Mouse (Mus musculus) CH12.LX (cell line): Measurements from ENCODE around the gene Gpat3. TPM values are rescaled to one million over a fixed set of nuclear protein-coding genes. Genes with fewer than 3 reads are reported as not detected.
A peak's percentile ranks its signal among the peaks of the same experiment; 100 is the strongest.

Source experiments
- DNase-seq: peaks from one replicate; pipeline ENCODE4 v3.0.0-alpha.2; 2013; ENCODE audit errors: extremely low read depth
- H3K27ac ChIP-seq: 2 replicates; pipeline ENCODE4 v1.5.1; 2012; ENCODE audit warnings: low read depth, mild to moderate bottlenecking, control low read depth, moderate library complexity; ENCODE audit not compliant: insufficient read depth
- H3K27me3 ChIP-seq: replicated peaks from 2 replicates; pipeline ENCODE3; 2012; ENCODE audit warnings: inconsistent platforms
- H3K36me3 ChIP-seq, 2 experiments: replicated peaks in 1 of 2; 2 replicates each; pipeline versions ENCODE3 to v1.6.1; 2012; ENCODE audit warnings: inconsistent platforms in 1 of 2, low read length in 1 of 2, mild to moderate bottlenecking in 1 of 2, mixed read lengths in 1 of 2, moderate library complexity in 1 of 2; ENCODE audit not compliant: control insufficient read depth in 1 of 2, insufficient read depth in 1 of 2
- H3K4me1 ChIP-seq, 2 experiments: 2 replicates each; pipeline ENCODE4 v1.6.1; 2012; ENCODE audit warnings: inconsistent platforms in 1 of 2, moderate library complexity in 1 of 2; ENCODE audit not compliant: insufficient read depth in 2 of 2, control insufficient read depth in 1 of 2
- H3K4me2 ChIP-seq: 2 replicates; pipeline ENCODE4 v1.6.1; 2012; ENCODE audit warnings: low read depth, mild to moderate bottlenecking, control low read depth; ENCODE audit not compliant: poor library complexity, insufficient read depth, severe bottlenecking
- H3K4me3 ChIP-seq, 3 experiments: fragments of 150-350 bp in 1 of 3; sonication (generic) in 1 of 3; replicated peaks in 1 of 3; 2 replicates each; pipeline versions ENCODE3 to v1.5.1; 2011 to 2012; ENCODE audit warnings: low read depth in 2 of 3, low read length in 2 of 3, mild to moderate bottlenecking in 2 of 3, moderate library complexity in 2 of 3, control low read depth in 1 of 3, improper control_type of control experiment in 1 of 3, inconsistent platforms in 1 of 3, mixed read lengths in 1 of 3; ENCODE audit not compliant: poor library complexity in 1 of 3
- H3K79me2 ChIP-seq: replicated peaks from 2 replicates; pipeline ENCODE4 v1.6.1; 2012; ENCODE audit warnings: mild to moderate bottlenecking, moderate library complexity; ENCODE audit not compliant: control insufficient read depth, poor library complexity, insufficient read depth, severe bottlenecking; ENCODE audit errors: extremely low read depth
- H3K9ac ChIP-seq: 2 replicates; pipeline ENCODE4 v1.6.1; 2012; ENCODE audit warnings: low read depth, mild to moderate bottlenecking, control low read depth, moderate library complexity; ENCODE audit not compliant: insufficient read depth
- H3K9me3 ChIP-seq: replicated peaks from 2 replicates; pipeline ENCODE3; 2012; ENCODE audit warnings: low read length, inconsistent platforms, mixed read lengths
- BHLHE40 ChIP-seq: IDR thresholded peaks from 2 replicates; pipeline ENCODE4 v1.6.1; 2011; ENCODE audit warnings: mild to moderate bottlenecking, low read depth, low read length, improper control_type of control experiment
- CHD2 ChIP-seq: IDR thresholded peaks from 2 replicates; pipeline ENCODE4 v1.6.1; 2011; ENCODE audit warnings: low read length, improper control_type of control experiment
- E2F4 ChIP-seq: IDR thresholded peaks from 2 replicates; pipeline ENCODE4 v1.6.1; 2011; ENCODE audit warnings: low read depth, low read length, improper control_type of control experiment; ENCODE audit not compliant: insufficient replicate concordance
- ELF1 ChIP-seq: IDR thresholded peaks from 2 replicates; pipeline ENCODE4 v1.6.1; 2014; ENCODE audit warnings: low read depth, mild to moderate bottlenecking, inconsistent platforms, low read length, improper control_type of control experiment
- EP300 ChIP-seq: IDR thresholded peaks from 2 replicates; pipeline ENCODE4 v1.6.1; 2011; ENCODE audit warnings: low read length, improper control_type of control experiment
- GABPA ChIP-seq: IDR thresholded peaks from 2 replicates; pipeline ENCODE4 v1.6.1; 2012; ENCODE audit warnings: low read depth, low read length, improper control_type of control experiment, inconsistent platforms; ENCODE audit not compliant: insufficient replicate concordance
- HCFC1 ChIP-seq: IDR thresholded peaks from 2 replicates; pipeline ENCODE4 v1.6.1; 2012; ENCODE audit warnings: low read depth, mild to moderate bottlenecking, inconsistent platforms, low read length, improper control_type of control experiment
- JUN ChIP-seq: IDR thresholded peaks from 2 replicates; pipeline ENCODE4 v1.6.1; 2011; ENCODE audit warnings: low read depth, mild to moderate bottlenecking, low read length, improper control_type of control experiment, moderate library complexity; ENCODE audit not compliant: insufficient read depth
- JUND ChIP-seq: conservative IDR thresholded peaks from 2 replicates; pipeline ENCODE4 v1.6.1; 2011; ENCODE audit warnings: low read depth, low read length, improper control_type of control experiment
- KAT2A ChIP-seq: IDR thresholded peaks from 2 replicates; pipeline ENCODE4 v1.6.1; 2012; ENCODE audit warnings: low read length, improper control_type of control experiment, inconsistent platforms; ENCODE audit not compliant: insufficient replicate concordance
- MAFK ChIP-seq: IDR thresholded peaks from 2 replicates; pipeline ENCODE4 v1.6.1; 2011; ENCODE audit warnings: low read length, improper control_type of control experiment; ENCODE audit not compliant: insufficient replicate concordance
- MAX ChIP-seq: IDR thresholded peaks from 2 replicates; pipeline ENCODE4 v1.6.1; 2011; ENCODE audit warnings: low read length, improper control_type of control experiment
- MAZ ChIP-seq: IDR thresholded peaks from 2 replicates; pipeline ENCODE4 v1.6.1; 2012; ENCODE audit warnings: low read depth, mild to moderate bottlenecking, inconsistent platforms, low read length, improper control_type of control experiment, moderate library complexity
- MEF2A ChIP-seq: IDR thresholded peaks from 2 replicates; pipeline ENCODE4 v1.6.1; 2014; ENCODE audit warnings: low read depth, mild to moderate bottlenecking, inconsistent platforms, low read length, improper control_type of control experiment, borderline replicate concordance
- MXI1 ChIP-seq: IDR thresholded peaks from 2 replicates; pipeline ENCODE4 v1.6.1; 2011; ENCODE audit warnings: mild to moderate bottlenecking, low read depth, low read length, improper control_type of control experiment
- MYC ChIP-seq: IDR thresholded peaks from 2 replicates; pipeline ENCODE4 v1.6.1; 2011; ENCODE audit warnings: low read depth, mild to moderate bottlenecking, improper control_type of control experiment, low read length
- PAX5 ChIP-seq: IDR thresholded peaks from 2 replicates; pipeline ENCODE4 v1.6.1; 2012; ENCODE audit warnings: low read length, inconsistent platforms, mixed read lengths
- POLR2A ChIP-seq: IDR thresholded peaks from 2 replicates; pipeline ENCODE4 v1.6.1; 2011; ENCODE audit warnings: low read depth, mild to moderate bottlenecking, improper control_type of control experiment, low read length
- RAD21 ChIP-seq: IDR thresholded peaks from 2 replicates; pipeline ENCODE4 v1.6.1; 2011; ENCODE audit warnings: low read depth, mild to moderate bottlenecking, low read length, improper control_type of control experiment, moderate library complexity
- RCOR1 ChIP-seq: conservative IDR thresholded peaks from 2 replicates; pipeline ENCODE4 v1.6.1; 2012; ENCODE audit warnings: low read depth, mild to moderate bottlenecking, inconsistent platforms, low read length, improper control_type of control experiment
- SIN3A ChIP-seq: IDR thresholded peaks from 2 replicates; pipeline ENCODE4 v1.6.1; 2012; ENCODE audit warnings: low read length, improper control_type of control experiment, inconsistent platforms
- SMC3 ChIP-seq: IDR thresholded peaks from 2 replicates; pipeline ENCODE4 v1.6.1; 2011; ENCODE audit warnings: low read depth, low read length, improper control_type of control experiment
- TBP ChIP-seq: conservative IDR thresholded peaks from 2 replicates; pipeline ENCODE4 v1.6.1; 2011; ENCODE audit warnings: low read depth, low read length, improper control_type of control experiment
- TCF12 ChIP-seq: IDR thresholded peaks from 2 replicates; pipeline ENCODE4 v1.6.1; 2014; ENCODE audit warnings: low read depth, mild to moderate bottlenecking, inconsistent platforms, low read length, improper control_type of control experiment
- UBTF ChIP-seq: IDR thresholded peaks from 2 replicates; pipeline ENCODE4 v1.6.1; 2012; ENCODE audit warnings: low read depth, mild to moderate bottlenecking, inconsistent platforms, low read length, improper control_type of control experiment, moderate library complexity
- USF2 ChIP-seq: conservative IDR thresholded peaks from 2 replicates; pipeline ENCODE4 v1.6.1; 2011; ENCODE audit warnings: low read depth, low read length, improper control_type of control experiment
- ZC3H11A ChIP-seq: IDR thresholded peaks from 2 replicates; pipeline ENCODE4 v1.6.1; 2012; ENCODE audit warnings: low read depth, mild to moderate bottlenecking, inconsistent platforms, low read length, improper control_type of control experiment
- ZKSCAN1 ChIP-seq: IDR thresholded peaks from 2 replicates; pipeline ENCODE4 v1.6.1; 2012; ENCODE audit warnings: low read depth, inconsistent platforms, low read length, improper control_type of control experiment, borderline replicate concordance
- ZMIZ1 ChIP-seq: IDR thresholded peaks from 2 replicates; pipeline ENCODE4 v1.6.1; 2012; ENCODE audit warnings: low read depth, mild to moderate bottlenecking, inconsistent platforms, low read length, improper control_type of control experiment
- ZNF384 ChIP-seq: IDR thresholded peaks from 2 replicates; pipeline ENCODE4 v1.6.1; 2012; ENCODE audit warnings: low read depth, low read length, improper control_type of control experiment, inconsistent platforms
- dilution Hi-C: fragments of 300-500 bp; cut with MboI; formaldehyde crosslinking; loops from 2 replicates; pipeline ENCODE4 v1.14.3; 2020; ENCODE audit warnings: low sequenced_read_pairs; ENCODE audit not compliant: extremely low pct_unique_long_range_greater_than_20kb, extremely low pct_ligation_motif_present
- in situ Hi-C: fragments of 300-500 bp; cut with MboI; formaldehyde crosslinking; loops from 3 replicates; pipeline ENCODE4 v1.14.3; 2019; ENCODE audit warnings: low sequenced_read_pairs, low pct_ligation_motif_present, low pct_unique_long_range_greater_than_20kb, mixed read lengths
- polyA plus RNA-seq: library from polyadenylated mRNA; unstranded; fragments of >175 nt; gene quantifications from 2 replicates; pipeline ENCODE4 v1.2.1, GENCODE M21; 2012; ENCODE audit warnings: low read depth; ENCODE audit not compliant: insufficient read length
- total RNA-seq, 2 experiments: library from RNA; depleted of rRNA; stranded (reverse); fragments of 300-350 nt in 1 of 2; fragments of >200 nt in 1 of 2; gene quantifications; 2 replicates each; pipeline ENCODE4 v1.2.3; 2012 to 2014

Gene Gpat3
- total RNA-seq (2012; rRNA removed): 0.46 and 0.68 TPM in 2 replicates
- total RNA-seq (2014; rRNA removed): 1.5 TPM in 2 replicates
- 1.2 TPM in 2 replicates for polyA plus RNA-seq

DNA sequence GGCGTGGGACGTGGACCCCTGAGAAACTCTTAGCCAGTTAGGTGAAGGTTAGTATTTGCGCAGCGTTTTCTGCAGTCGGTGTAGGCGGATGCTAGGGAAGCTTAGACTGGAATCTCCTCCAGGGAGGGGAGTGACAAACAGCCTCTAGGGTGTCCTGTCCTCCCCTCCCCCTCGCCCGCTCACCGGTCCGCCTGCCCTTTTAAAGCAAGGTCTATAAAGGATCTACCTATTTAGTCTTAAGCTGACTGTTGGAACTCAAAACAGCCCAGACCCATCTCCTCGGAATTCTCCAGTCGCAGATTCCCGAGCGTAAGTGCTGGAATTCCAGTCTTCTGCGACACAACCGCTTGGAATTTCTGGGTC, at the start of gene Gpat3:
Gene Gpat3, plus strand, starts transcription at position 229 of the 363 bp plus-strand sequence.
- H3K9ac ChIP-seq: peak within 1 kb of the TSS; percentile 60
- no peak for DNase-seq
- TF ChIP-seq MAX: no peak
- no peak for TF ChIP-seq HCFC1
- TF ChIP-seq USF2: no peak
- no peak for TF ChIP-seq ZC3H11A
- no peak for TF ChIP-seq RAD21
- no peak for TF ChIP-seq ELF1
- no peak for TF ChIP-seq MAZ
- no peaks in the 10 kb centered on the region for H3K36me3 ChIP-seq
- H3K27ac ChIP-seq: no peak within 1 kb of the TSS
- H3K4me2 ChIP-seq: peak within 1 kb of the TSS; percentile 66
- dilution Hi-C loops: no loop called here
- in situ Hi-C loops: loop anchor here (5.0 kb wide), 1 partner anchor 67 kb away; no protein-coding TSS in a partner anchor
- H3K79me2 ChIP-seq: no peaks in the 10 kb centered on the region
- H3K4me1 ChIP-seq: peaks cover 0 to 11% of the 10 kb centered on the region in 2 experiments; a peak in 3 of 4 replicates
- H3K4me3 ChIP-seq: peak within 1 kb of the TSS; percentile 55 to 72 (median 69)
- peaks cover 11% of the 10 kb centered on the region for H3K9me3 ChIP-seq
- peaks cover 21% of the 10 kb centered on the region for H3K27me3 ChIP-seq

DNA sequence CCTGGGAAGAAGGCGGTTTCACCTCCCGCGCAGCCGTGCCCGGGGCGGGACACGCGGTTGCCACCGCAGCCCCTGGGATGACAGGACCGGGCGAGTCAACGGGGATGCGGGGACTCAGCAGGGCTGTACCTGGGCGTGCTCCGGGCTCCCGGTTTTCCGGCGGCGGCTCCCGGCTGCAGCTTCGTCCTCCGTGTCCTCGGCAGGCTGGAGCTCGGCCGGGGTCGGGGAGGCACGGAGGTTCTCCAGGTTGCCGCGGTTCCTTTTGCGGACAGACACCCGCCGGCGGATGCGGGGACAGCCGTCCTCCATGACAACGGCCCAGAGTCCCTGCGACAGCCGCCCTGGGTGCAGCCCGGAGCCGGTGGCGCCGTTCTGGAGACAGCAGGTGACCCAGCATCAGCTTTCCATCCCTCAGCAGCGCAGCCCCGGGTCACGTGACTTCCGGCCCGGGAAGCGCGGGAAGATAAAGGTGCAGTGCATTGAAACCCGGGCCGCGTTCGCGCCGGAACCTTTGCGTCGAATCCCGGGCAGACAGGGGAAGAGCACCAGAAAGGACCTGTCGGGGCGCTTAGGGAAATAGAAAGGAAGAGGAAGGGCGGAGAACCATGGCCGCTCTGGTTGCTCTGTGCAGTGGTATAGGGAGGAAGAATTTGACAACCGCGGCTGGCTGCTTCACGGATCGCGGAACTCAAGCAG, 47.2 kb upstream of the Gpat3 start, which contains the start of the genes Helq and Mrps18c:
Gene Helq, minus strand, starts transcription at position 434 of the 696 bp plus-strand sequence.
Gene Mrps18c, plus strand, starts transcription at position 463 of the 696 bp plus-strand sequence.
- peak within 1 kb of the TSS; percentile 70 to 89 (median 72) for H3K4me3 ChIP-seq
- TF ChIP-seq EP300 (no peak), HCFC1 (peak; percentile 94), MEF2A (peak; percentile 74), ZKSCAN1 (no peak), KAT2A (peak; percentile 86; the same call in 1 of the 2 replicates), GABPA (no peak; the same call in 1 of the 2 replicates), MAFK (no peak), SIN3A (peak; percentile 95), E2F4 (peak; percentile 97), PAX5 (no peak), BHLHE40 (peak; percentile 99), POLR2A (peak; percentile 77), TCF12 (peak; percentile 94), USF2 (peak; percentile 93), JUN (no peak), MYC (peak; percentile 68; the same call in 1 of the 2 replicates), UBTF (peak; percentile 56), MXI1 (peak; percentile 92), ZNF384 (no peak), ELF1 (peak; percentile 96), CHD2 (peak; percentile 27; the same call in 1 of the 2 replicates), MAX (peak; percentile 90), SMC3 (no peak), ZMIZ1 (peak; percentile 69; the same call in 1 of the 2 replicates), JUND (no peak), RCOR1 (no peak; the same call in 1 of the 2 replicates), MAZ (0 out of 2 replicates have a peak, but pooled peaks have one; percentile 41), TBP (peak; percentile 81)

More for the DNA sequence above, 47.2 kb upstream of the Gpat3 start, which contains the start of the genes Helq and Mrps18c:
- peak within 1 kb of the TSS; percentile 93 for H3K9ac ChIP-seq
- no peaks in the 10 kb centered on the region for H3K9me3 ChIP-seq
- peaks cover 39 to 60% of the 10 kb centered on the region in 2 experiments for H3K36me3 ChIP-seq
- H3K79me2 ChIP-seq: peaks cover 49% of the 10 kb centered on the region
- peak; percentile 93 for DNase-seq
- dilution Hi-C loops (no loop called here), in situ Hi-C loops (loop anchor here (10.0 to 25.0 kb wide), 2 partner anchors 114 to 236 kb away; partner anchors contain the start of gene Plac8)
- 0 out of 2 replicates have a peak within 1 kb of the TSS, but pooled peaks have one; percentile 30 for H3K27ac ChIP-seq
- no peaks in the 10 kb centered on the region for H3K27me3 ChIP-seq
- peak within 1 kb of the TSS; percentile 100 for H3K4me2 ChIP-seq
- peaks cover 5 to 45% of the 10 kb centered on the region in 2 experiments for H3K4me1 ChIP-seq
